Mouse (Mus musculus): ENCODE measurements around the gene Tmem220.

DNA sequence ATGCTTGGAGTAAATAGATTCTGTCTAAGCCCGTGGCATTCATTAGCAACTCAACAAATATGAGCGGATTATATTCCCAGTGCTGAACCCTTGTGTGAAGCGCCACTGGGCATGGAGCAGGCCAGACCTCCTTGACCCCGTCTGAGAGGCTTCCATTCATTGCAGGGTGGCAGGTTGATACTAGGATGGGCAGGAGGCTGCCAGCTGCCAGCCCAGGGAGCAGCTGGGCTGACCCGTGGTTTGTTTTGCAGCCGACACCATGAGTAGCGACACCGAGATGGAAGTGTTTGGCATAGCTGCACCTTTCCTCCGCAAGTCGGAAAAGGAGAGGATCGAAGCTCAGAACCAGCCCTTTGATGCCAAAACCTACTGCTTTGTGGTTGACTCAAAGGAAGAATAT lies 54.8 kb downstream of the Tmem220 start:
- TF ChIP-seq ZNF384 (IDR thresholded peaks at IDR 0.05; ENCODE audit: low read depth, low read length) (no peak), CHD2 (IDR thresholded peaks at IDR 0.05; ENCODE audit: low read depth, low read length) (no peak)

Measured in ES-E14 (cell line).